Mouse (Mus musculus) thymus, postnatal 10 days (tissue): ENCODE results near the gene Pip5k1b.

Experiments used
- DNase-seq, 2 experiments: peaks; one replicate each; pipeline ENCODE4 v3.0.0; 2021; ENCODE audit warnings: low spot score in 2 of 2

Pip5k1b gene

GRCm38 (mm10) chr19:24259390-24260351 lies 296.0 kb downstream of the Pip5k1b start:
- no peak for DNase-seq

DNA sequence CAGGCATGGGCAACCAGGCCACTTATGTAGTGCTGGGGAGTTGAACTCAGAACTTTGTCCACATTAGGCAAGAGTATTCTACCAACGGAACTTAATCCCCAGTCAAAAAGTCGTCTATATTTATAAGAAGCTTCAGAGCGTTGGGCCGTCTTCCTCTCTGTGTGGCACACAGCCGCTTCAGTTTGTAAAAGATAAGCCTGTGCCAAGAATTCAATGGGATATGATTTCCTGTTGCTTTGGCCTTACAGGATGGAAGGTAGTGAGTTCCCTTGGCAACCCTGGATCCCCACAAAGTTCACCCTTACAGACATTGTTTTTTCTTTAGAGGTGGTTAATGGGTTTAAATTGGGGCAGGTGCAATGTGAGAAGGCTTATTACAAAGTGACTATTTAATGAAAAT lies 297.3 kb downstream of the Pip5k1b start:
- DNase-seq = no peak

- no peak for DNase-seq
These were observed 297.7 kb downstream of the Pip5k1b start for GRCm38 (mm10) chr19:24257962-24258361.

DNA sequence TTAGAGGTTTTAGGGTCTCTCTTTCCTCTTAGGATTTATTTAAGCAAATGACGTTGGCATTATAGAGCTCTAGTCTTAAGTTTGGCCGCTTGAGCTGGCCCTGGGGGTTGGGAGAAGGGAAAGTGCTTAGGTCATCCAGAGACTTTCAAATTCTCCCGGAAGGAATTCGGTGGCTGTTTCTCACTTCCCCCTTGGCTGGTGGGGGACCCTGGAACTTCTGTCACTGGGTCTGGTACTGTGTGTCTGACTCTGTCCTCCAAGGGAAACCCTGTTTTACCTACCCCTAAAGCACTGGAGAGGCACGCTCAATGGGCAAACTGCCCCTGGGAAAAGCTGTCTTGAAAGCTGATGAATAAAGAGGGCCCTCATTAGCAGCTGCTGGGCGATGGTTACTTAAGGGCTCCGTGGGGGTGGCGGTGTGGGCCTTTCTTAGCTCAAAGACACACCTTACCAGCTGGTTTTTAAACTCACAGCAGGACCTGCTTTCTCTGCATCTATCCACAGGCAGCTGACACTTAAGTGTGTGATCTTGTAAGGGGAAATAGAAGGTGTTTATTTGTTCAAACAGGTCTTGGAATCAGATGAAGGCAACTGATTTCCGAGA lies 301.9 kb downstream of the Pip5k1b start:
- no peak for DNase-seq

DNA sequence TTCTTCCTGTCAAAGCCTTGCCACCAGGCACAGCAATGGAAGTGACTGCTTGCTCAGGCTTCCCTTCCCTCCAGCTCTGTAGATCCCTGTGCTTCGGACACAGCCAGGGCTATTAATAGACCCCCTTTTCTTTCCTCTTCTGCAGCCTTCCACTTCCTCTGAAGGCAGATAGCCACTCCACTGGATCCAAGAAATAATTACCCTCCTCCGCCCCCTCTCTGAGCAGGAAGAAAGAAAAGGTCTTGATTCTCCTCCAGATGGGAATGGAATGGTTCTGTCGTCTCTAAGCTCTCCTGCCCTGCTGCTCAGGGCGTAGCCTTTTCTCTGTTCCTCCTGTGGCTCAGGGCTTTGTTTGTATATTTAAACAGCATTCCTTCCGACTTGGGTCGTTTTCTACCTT lies 303.8 kb downstream of the Pip5k1b start:
- DNase-seq = no peak
